Mouse (Mus musculus): Measurements from ENCODE around the gene Jagn1. TPM values are rescaled to one million over a fixed set of nuclear protein-coding genes. Genes with fewer than 3 reads are reported as not detected.

The Jagn1 gene
- total RNA-seq, 2 experiments from 2014 or later: 47.9 to 48.3 TPM

Small RNA genes within 50 kb of the gene (microRNA-seq; reads per million reads assigned to microRNA genes)
- 0 reads per million in 2 experiments for gene Gm24387

Other genes starting within 250 kb of the Jagn1 start
- 10 to 100 TPM; 98.3 to 98.4 TPM for gene Lhfpl4, start 247.2 kb upstream of the Jagn1 start, total RNA-seq (2021)
- 10 to 100 TPM; 21.3 to 21.6 TPM for gene Mtmr14, start 204.7 kb upstream of the Jagn1 start, total RNA-seq (2021)
- gene Cpne9, start 160.3 kb upstream of the Jagn1 start, total RNA-seq (2021): 10 to 100 TPM; 48.3 to 66.5 TPM
- 10 to 100 TPM; 25.7 to 26.9 TPM for gene Brpf1, start 135.4 kb upstream of the Jagn1 start, total RNA-seq (2021)
- gene Ogg1, start 115.6 kb upstream of the Jagn1 start, total RNA-seq (2021): 1 to 10 TPM; 4.9 to 5.8 TPM
- 100 to 1,000 TPM; 102 to 109 TPM for gene Camk1, start 98.6 kb upstream of the Jagn1 start, total RNA-seq (2021)
- 10 to 100 TPM; 48.6 to 56.8 TPM for gene Tada3, start 64.7 kb upstream of the Jagn1 start, total RNA-seq (2021)
- 100 to 1,000 TPM; 285 to 296 TPM for gene Arpc4, start 64.5 kb upstream of the Jagn1 start, total RNA-seq (2021)
- gene Ttll3, start 53.3 kb upstream of the Jagn1 start, total RNA-seq (2021): 1 to 10 TPM; 6.5 to 7.8 TPM
- 10 to 100 TPM; 13.4 to 16.5 TPM for gene Rpusd3, start 23.2 kb upstream of the Jagn1 start, total RNA-seq (2021)
- not detected for gene Cidec, start 6.8 kb upstream of the Jagn1 start, total RNA-seq (2021)
- under 1 TPM; 0.53 to 0.55 TPM for gene Il17re, start 15.9 kb downstream of the Jagn1 start, total RNA-seq (2021)
- gene Il17rc, start 28.9 kb downstream of the Jagn1 start, total RNA-seq (2021): 1 to 10 TPM; 3.9 to 5.4 TPM
- gene Creld1, start 40.7 kb downstream of the Jagn1 start, total RNA-seq (2021): 100 to 1,000 TPM; 107 to 111 TPM
- gene Prrt3, start 59.4 kb downstream of the Jagn1 start, total RNA-seq (2021): 10 to 100 TPM; 48.0 to 48.6 TPM
- gene Emc3, start 89.1 kb downstream of the Jagn1 start, total RNA-seq (2021): 10 to 100 TPM; 85.3 to 86.4 TPM
- 1 to 10 TPM; 2.2 to 3.2 TPM for gene Fancd2, start 89.1 kb downstream of the Jagn1 start, total RNA-seq (2021)
- under 1 TPM in 1 of 2 experiments, not detected in 1; 0.42 TPM for gene Fancd2os, start 158.1 kb downstream of the Jagn1 start, total RNA-seq (2021)
- 100 to 1,000 TPM; 236 to 243 TPM for gene Brk1, start 162.2 kb downstream of the Jagn1 start, total RNA-seq (2021)
- gene Vhl, start 181.4 kb downstream of the Jagn1 start, total RNA-seq (2021): 10 to 100 TPM; 48.4 to 51.9 TPM
- gene Irak2, start 195.9 kb downstream of the Jagn1 start, total RNA-seq (2021): 10 to 100 TPM; 19.5 to 23.5 TPM